Mouse (Mus musculus): Measurements from ENCODE around the gene Apc2. TPM values are rescaled to one million over a fixed set of nuclear protein-coding genes. Genes with fewer than 3 reads are reported as not detected.

Apc2 gene
- total RNA-seq, 1 experiment from 2014 or later, result 0.05 TPM

DNA sequence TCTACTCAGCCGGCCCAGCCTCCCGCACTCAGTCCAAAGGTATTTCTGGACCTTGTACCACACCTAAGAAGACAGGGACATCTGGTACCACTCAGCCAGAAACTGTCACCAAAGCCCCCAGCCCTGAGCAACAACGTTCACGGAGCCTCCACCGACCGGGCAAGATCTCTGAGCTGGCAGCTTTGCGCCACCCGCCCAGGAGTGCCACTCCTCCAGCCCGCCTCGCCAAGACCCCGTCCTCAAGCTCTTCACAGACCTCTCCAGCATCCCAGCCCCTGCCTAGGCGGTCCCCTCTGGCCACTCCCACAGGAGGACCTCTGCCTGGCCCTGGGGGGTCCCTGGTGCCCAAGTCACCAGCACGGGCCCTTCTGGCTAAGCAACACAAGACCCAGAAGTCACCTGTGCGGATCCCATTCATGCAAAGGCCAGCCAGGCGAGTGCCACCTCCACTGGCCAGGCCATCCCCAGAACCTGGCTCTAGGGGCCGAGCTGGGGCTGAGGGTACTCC is 18.8 kb downstream of the Apc2 start:
- no peak for ATAC-seq (replicated peaks; ENCODE audit: low read depth, poor library complexity, severe bottlenecking)

DNA sequence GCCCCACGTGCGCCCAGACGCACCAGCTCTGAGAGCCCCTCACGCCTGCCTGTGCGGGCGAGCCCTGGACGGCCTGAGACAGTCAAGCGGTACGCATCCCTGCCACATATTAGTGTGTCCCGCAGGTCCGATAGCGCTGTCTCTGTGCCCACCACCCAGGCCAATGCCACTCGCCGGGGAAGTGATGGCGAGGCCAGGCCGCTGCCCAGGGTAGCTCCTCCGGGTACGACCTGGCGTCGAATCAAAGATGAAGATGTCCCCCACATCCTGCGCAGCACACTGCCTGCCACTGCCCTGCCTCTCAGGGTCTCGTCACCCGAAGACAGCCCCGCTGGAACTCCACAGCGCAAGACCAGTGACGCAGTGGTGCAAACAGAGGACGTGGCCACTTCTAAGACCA is 19.5 kb downstream of the Apc2 start:
- ATAC-seq (replicated peaks; ENCODE audit: low read depth, poor library complexity, severe bottlenecking), result no peak

- ATAC-seq (replicated peaks; ENCODE audit: low read depth, poor library complexity, severe bottlenecking), result no peak
Observed at GRCm38 (mm10) chr10:80316359-80316781, 20.6 kb downstream of the Apc2 start.

DNA sequence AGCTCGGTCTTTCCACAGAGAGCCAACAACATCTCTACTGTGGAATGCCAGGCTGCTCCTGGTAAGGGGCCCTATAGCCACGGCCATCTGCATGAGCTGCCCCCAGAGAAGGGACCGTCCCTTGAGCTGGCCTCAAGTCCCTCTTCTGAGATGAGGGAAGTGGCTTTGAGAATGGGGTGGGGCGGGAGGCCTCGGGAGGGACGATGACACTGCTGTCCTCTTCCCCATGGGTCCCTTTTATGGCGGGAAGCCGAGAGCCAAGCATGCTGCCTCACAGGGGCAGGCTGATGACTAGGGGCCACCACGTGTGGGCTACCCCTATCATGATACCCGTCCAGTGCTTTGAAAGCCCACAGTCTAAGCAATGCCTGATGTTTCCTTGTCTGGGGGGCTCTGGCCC is 21.2 kb downstream of the Apc2 start:
- no peak for ATAC-seq (replicated peaks; ENCODE audit: low read depth, poor library complexity, severe bottlenecking)

DNA sequence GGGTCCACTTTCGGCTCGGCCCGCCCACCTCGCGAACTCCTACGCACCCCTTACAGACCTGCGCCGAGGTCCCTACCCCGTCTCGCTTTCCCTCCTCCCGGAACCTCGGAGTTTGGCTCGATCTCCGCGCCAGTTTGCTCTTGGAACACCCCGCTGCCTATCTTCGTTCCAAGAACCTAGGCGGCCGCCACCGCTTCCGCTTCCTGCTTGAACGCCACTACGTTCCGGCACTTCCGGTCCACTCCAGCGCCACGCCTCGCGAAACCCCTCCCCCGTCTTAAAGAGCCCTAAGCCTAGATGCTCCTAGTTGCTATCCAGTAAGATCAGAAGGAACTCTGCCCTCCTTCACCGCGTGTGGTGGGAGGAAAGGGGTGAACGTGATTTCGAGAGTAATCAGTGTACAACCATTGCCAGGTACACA is 24.6 kb downstream of the Apc2 start, which contains the start of gene 2310011J03Rik:
TSS of gene 2310011J03Rik (minus strand) at position 198 of the 421 bp plus-strand sequence.
- ATAC-seq (replicated peaks; ENCODE audit: low read depth, poor library complexity, severe bottlenecking), result peak; percentile 68

DNA sequence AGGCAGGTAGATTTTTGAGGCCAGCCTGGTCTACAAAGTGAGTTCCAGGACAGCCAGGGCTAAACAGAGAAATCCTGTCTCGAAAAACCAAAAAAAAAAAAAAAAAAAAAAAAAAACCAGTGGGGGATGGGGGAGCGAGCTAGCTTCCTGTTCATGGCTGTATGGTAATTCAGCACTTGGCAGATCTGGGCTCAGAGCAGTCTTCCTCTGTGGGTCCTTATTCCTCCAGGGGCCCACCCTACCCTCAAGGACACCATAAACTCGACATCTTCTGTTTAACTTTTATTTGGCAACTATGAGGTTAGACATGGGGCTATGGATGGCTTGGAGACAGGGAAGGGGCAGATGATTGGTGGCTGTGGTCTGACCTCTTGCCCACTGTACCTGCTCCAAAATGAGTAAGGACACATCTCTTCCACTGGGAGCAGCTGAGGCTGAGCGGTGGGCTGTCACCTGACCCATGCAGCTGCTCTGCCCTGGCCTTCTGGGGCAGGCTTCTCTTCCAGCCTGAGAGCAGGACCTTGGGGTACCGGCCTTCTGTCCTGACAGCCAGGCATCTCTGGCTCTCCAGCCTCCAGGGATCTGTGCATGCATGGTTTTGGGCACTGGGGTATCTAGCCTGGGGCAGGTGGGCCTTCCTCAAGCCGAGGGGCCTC is 25.4 kb downstream of the Apc2 start:
- no peak for ATAC-seq (replicated peaks; ENCODE audit: low read depth, poor library complexity, severe bottlenecking)

DNA sequence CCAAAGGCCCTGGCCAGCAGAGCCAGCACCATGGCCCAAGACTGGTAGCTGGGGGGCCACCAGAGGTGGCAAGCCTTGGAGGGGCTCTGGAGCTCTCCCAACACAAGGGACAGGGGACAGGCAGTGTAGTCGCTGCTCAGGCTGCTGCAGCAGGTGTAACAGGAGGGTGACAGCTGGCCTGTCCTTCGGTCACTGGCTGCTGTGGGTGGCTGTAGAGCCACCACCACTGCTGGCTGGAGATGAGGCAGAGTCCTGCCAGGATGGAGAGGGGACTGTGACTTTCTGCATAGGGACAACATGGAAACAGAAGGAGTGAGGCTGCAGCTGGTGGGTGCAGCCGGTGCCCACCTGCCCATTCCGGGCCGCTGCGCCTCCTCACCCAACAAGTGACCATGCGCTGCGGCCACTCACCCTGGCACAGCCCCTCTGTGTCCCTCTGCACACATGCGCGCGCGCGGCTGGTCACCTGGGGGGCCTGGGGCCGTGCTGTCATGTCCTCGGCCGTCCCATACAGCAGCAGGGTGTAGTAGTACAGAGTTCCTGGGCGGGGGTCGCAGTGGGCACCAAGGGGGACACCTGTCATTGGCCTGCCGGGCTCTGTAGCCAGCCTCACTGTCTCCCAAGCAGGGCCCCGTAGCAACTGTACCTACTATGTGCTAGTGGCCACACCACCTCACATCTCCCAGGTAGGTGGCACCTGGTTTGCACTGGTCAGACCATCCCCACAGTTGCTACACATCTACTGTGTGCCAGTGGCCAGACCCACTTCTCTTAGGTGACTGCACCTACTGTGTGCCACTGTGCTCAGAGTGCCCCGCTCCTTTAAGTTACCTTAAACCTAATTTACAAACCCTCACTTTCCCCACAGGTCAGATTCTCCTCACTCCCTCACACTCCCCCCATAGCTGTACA is 26.1 kb downstream of the Apc2 start:
- no peak for ATAC-seq (replicated peaks; ENCODE audit: low read depth, poor library complexity, severe bottlenecking)

- ATAC-seq (replicated peaks; ENCODE audit: low read depth, poor library complexity, severe bottlenecking), result 0 out of 2 replicates have a peak, but pooled peaks have one; percentile 5
Observed at GRCm38 (mm10) chr10:80322811-80323211, 27.0 kb downstream of the Apc2 start.

DNA sequence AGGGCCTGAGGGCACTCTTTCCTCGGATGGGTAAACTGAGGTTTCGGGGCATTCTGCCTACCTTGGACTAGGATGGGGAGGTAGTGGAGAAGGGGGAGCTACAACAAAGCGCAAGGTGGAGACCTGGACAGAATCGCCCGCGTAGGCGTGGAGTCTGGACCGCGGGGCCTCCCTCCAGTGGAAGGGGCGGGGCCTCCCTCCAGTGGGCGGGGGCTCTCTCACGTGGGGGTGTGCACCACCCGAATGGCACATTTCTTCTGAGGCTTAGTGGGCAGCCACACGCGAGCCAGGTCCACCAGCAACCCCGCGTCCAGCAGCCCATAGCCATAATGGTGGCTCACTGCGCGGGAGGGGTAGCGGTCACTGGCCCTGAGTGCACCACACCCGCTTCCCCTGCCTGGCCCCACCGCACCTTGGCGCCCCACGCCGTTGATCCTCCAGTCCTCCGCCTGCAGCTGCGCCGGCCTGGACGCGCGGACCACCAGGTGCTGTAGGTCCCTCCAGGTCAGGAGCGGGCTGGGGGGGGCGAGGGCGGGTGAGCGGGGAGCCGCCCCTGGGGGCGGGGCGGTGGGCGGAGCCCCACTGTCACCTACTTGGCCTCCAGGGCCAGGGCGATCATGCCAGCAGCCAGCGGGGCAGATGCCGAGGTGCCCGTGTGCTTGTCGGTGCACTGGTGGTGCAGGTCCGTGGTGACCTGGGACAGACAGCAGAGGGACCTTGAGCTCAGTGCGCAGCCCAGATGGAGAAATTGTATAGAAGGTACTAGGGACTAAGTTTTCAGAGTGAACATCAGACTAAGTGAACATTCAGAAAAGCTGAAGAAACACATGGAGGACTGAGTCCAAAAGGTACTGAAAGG is 27.7 kb downstream of the Apc2 start:
- peak; percentile 43 for ATAC-seq (replicated peaks; ENCODE audit: low read depth, poor library complexity, severe bottlenecking)

- ATAC-seq (replicated peaks; ENCODE audit: low read depth, poor library complexity, severe bottlenecking), result no peak
Observed at GRCm38 (mm10) chr10:80324120-80325037, 28.6 kb downstream of the Apc2 start.

DNA sequence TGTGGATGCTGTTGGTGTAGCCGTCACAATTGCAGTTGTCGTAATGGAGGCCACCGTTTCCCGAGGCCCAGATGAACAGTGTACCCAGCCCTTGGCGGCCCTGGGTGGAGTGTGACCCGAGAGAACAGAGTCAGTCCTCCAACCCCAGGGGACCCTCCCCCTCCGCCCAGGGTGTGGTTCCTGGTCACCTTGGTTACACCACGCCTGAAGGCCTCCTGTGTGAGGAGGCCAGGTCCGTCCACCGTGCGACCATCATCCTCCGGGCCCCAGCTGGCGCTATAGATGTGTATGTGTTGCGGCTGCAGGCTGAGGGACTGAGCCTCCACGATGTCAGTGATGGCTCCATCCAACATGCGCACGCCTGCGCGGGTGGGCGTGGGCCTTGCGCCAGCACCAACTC is 29.3 kb downstream of the Apc2 start:
- ATAC-seq (replicated peaks; ENCODE audit: low read depth, poor library complexity, severe bottlenecking), result no peak

- peak; percentile 93 for ATAC-seq (replicated peaks; ENCODE audit: low read depth, poor library complexity, severe bottlenecking)
Observed at GRCm38 (mm10) chr10:80329273-80330081, 33.7 kb downstream of the Apc2 start, which contains the start of the genes Pcsk4 and Reep6. TSS of gene Pcsk4 (minus strand) at chr10:80329498. TSS of gene Reep6 (plus strand) at chr10:80329953.

GRCm38 (mm10) chr10:80330084-80330483 is 34.3 kb downstream of the Apc2 start:
- ATAC-seq (replicated peaks; ENCODE audit: low read depth, poor library complexity, severe bottlenecking), result no peak

DNA sequence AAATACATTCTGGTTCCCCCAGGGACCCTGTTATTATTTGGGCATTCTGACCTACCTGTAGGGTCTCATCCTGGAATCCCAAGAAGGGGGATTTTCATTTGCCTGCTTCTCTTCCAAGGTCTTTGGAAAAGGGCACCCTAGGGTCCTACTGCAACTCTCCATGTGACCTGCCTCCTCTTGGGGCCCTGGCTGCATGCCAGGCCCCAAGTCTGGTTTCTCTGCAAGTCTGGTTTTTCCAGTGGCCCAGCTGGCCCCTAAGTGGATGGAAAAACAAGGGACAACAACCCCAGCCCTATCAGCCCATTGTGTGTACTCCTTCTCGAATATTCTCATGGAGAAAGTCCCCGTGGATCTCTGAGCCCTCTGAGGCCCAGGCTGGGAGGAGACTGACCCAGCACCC is 35.1 kb downstream of the Apc2 start:
- no peak for ATAC-seq (replicated peaks; ENCODE audit: low read depth, poor library complexity, severe bottlenecking)

DNA sequence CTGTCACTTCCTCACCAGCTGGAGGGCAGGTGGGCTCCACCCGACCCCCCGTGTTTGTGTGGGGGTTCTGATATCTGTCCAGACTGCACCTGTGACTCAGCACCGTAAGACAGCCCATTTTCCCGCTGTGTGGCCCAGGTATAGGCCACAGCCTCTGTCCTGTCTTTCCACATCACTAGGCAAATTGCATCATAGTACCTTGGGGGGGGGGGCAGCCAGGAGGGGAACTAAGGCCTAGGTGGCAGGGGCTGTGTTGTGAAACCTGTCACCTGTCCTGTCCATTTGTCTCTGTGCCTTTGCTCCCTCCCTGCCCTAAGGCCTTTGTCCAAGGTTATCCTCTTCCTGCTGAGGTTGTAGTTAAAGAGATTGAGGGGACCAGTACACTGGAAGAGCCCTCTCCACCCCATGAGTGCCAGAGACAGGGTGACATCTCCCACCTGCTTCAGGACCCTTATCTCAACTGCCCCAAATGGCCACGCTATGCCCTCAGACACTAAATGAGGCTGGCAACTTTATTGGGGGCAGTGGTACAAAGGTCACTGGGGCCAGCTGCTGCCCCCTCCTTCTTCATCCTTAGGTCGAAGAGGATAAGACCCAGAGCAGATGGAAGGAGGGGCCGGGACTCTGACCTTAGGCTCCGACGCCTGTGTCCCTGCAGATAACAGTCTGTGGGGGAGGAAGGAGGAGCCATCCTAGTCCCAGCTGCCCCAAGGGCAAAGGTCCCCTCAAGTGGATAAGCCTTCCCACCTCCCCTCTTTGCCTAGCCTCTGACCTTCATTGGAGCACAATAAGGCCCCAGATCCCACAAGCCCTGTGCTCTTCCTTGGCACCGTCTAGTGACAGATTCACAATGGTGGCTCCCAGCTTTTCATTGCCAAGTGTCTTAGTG is 36.1 kb downstream of the Apc2 start:
- ATAC-seq (replicated peaks; ENCODE audit: low read depth, poor library complexity, severe bottlenecking), result no peak

DNA sequence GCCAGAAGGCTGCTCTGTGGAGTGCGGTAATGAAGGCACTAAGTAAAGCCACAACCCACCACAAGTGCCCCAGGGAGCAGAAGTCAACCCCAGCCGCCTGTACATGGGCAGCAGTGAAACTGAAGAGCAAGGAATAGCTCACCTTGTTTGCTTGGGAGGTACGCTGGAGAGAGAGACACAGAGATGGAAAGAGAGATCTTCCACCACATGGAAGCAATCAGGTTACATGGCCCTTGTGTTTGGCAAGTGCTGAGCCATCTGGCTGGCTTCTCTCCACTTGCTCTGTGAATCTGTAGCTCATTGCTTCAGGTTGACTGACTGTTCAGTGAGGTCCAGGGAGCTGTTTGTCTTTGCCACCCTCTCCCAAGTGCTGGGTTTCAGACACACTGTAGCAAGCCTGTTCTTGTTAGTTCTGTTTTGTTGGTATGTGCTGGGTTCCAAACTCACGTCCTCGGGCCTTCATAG is 36.8 kb downstream of the Apc2 start:
- ATAC-seq (replicated peaks; ENCODE audit: low read depth, poor library complexity, severe bottlenecking), result no peak

GRCm38 (mm10) chr10:80336263-80336662 is 40.5 kb downstream of the Apc2 start:
- ATAC-seq (replicated peaks; ENCODE audit: low read depth, poor library complexity, severe bottlenecking), result no peak
